Mouse (Mus musculus) small intestine, adult 2 months (tissue): Measurements from ENCODE around the gene Dph6.

Experiments
- CTCF ChIP-seq: fragments of 200-500 bp; IDR thresholded peaks from 2 replicates; pipeline ENCODE4 v1.5.1; 2012; ENCODE audit warnings: low read depth, mild to moderate bottlenecking, control low read depth, inconsistent platforms, low read length, moderate library complexity, mixed read lengths; ENCODE audit not compliant: insufficient replicate concordance, insufficient read length; ENCODE audit errors: extremely low read depth
- POLR2A ChIP-seq: fragments of 200-500 bp; IDR thresholded peaks from 2 replicates; pipeline ENCODE4 v1.6.1; 2012; ENCODE audit warnings: low read depth, mild to moderate bottlenecking, control low read depth, inconsistent platforms, low read length, moderate library complexity

DNA sequence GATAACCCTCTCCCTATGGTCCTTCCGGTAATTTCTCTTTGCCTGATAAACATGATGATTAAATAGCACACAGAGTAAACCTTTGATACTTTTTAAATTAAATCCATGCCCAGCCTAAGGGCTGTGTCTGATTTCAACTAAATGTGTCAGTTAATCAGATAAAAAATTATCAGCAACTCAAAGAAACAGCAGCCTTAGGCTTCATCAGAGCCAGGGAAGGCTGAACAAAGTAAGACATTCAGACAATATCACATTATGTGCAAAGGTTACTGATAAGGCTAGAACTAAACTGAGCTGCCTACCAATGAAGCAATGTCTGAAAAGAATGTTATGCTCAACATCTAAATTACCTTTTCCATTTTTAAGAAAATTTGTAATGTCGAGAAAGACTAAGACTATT is 74.0 kb downstream of the Dph6 start:
- no peak for TF ChIP-seq CTCF
- no peak for TF ChIP-seq POLR2A
